Mouse (Mus musculus) gastrocnemius, postnatal 25 days (tissue): ENCODE results near the gene Zfp867. TPM values are rescaled to one million over a fixed set of nuclear protein-coding genes. Genes with fewer than 3 reads are reported as not detected.

Experiments used
- DNase-seq: peaks from one replicate; pipeline ENCODE4 v3.0.0; 2022
- long read RNA-seq, 2 experiments: library from polyadenylated mRNA; stranded (forward); transcript quantifications; one replicate each; pipeline ENCODE4 v2.0.0; 2021
- total RNA-seq, 2 experiments: library from RNA; stranded (reverse); gene quantifications; 1 replicate in 1 of 2; 2 replicates in 1 of 2; pipeline ENCODE4 v1.2.3; 2021

Gene Zfp867
- 1 to 10 TPM; 2.3 to 2.6 TPM for total RNA-seq
- long read RNA-seq, experiment 1, partial matches to known transcripts = 0 of 2 reads
- long read RNA-seq, experiment 1, other reads (novel, unspliced or antisense) = 2 of 2 reads
- long read RNA-seq, experiment 2, partial matches to known transcripts = 0 of 2 reads
- long read RNA-seq, experiment 2, other reads (novel, unspliced or antisense) = 1 of 2 reads

- peak; percentile 80 for DNase-seq
These were observed at the start of gene Zfp867 for GRCm38 (mm10) chr11:59472326-59472677. TSS of gene Zfp867 (minus strand) at chr11:59472474.

DNA sequence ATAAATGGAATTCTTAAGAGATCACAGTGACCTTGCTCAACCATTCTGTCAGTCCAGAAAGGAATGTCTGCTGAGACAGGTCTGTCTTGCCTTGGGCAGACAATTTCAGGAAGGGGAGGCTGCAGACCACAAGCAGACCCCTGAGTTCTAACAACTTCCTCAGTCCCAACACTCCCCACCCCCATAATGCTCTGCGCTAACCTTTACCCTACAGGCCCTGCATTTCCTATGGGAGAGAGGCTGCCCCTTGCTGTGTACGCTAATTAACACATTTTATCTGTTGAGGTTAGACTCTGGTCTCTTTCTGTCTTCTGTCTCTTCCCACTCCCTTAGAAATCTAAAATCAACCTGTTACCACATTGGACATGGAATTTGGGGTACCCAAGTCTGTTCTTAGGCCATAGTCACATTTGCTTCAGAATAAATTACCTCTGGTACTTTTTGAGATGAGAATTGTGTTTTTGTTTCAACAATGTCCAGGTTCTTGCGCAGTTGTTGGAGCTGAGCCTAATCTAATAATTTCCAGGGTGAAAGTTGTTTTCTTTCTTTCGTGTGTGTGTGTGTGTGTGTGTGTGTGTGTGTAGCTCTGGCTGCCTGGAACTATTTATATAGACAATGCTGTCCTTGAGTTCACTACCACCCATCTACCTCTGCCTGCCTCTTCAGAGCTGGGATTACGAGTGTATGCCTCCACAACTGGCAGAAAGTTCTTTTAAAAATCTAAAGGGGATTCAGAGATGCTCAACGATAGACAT is 47.6 kb upstream of the Zfp867 start:
- no peak for DNase-seq

GRCm38 (mm10) chr11:59518226-59518625 is 46.0 kb upstream of the Zfp867 start:
- DNase-seq = no peak

- DNase-seq = no peak
These were observed 45.2 kb upstream of the Zfp867 start for GRCm38 (mm10) chr11:59517441-59517840.

DNA sequence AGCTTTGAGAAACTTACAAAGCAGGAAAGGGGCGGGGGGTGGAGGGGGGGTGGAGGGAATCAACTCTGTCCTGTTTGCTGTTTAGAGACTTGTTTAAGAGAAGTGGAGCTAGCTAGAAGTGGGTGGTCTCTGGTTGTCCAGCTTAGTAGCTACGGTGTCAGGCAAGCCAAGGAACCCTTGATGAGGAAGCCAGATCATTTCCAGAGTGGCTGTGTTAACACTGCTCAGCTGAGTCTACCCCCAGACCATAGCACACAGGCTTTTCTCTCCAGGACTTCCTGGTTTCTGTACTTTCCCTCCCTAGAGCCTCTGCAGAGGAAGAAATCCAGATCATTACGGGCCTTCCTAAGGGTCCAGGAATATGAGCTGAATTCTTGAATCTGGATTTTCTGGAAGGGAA is 42.5 kb upstream of the Zfp867 start:
- DNase-seq = no peak

GRCm38 (mm10) chr11:59514381-59514780 is 42.1 kb upstream of the Zfp867 start:
- no peak for DNase-seq

DNA sequence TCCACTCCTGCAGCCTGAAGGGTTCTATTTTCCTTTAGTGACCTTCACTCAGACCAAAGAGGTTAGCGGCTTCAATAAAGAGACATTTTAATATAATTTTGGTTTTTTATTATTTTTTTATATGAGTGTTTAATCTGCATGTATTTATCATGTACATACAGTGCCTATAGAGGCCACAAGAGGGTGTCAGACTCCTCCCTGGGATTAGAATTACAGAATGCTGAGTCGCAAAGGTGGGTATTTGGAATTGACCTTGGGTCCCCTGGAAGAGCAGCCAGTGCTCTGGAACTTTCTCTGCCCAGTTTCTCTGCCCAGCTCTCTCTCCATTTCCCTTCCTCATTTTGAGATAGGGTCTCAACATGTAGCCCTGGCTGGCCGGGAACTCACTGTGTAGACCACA is 41.3 kb upstream of the Zfp867 start:
- no peak for DNase-seq

DNA sequence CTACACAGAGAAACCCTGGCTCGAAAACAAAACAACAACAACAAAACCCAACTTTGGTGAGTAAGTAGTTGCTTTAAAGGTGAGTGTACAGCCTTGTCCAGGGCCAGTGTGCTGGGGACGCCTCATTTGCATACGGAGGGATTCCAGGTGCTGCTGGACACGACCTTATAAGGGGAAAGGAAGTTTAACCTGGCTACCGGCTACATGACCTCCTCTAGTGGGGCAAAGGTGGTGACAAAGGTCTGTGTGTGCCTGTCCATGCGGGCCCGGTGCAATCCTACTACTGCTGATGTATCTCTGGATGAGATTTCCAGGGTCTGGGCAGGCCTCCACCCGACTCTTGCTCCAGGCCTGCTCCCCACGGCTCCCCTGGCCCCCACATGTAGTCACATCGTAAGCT is 40.5 kb upstream of the Zfp867 start:
- DNase-seq = no peak

DNA sequence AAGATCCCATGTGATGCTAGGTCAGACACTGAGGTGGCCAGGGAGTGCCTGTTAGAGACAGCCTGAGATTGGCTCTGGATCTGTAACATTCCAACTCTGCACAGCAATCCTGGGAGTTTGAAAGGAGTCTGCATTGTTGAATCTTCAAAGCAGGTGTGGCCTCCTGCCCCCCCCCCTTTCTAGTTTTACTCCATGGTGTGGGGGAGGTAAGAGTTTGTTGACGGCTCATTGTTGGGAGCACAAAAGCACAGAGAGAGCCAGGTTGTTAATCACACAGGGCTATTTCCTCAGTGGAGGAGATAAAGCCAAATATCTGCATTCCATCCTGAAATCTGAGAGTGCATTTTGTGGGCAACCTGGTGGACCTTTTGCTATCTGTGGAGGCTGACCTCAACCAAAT is 39.3 kb upstream of the Zfp867 start:
- no peak for DNase-seq

GRCm38 (mm10) chr11:59506713-59507074 is 34.4 kb upstream of the Zfp867 start:
- no peak for DNase-seq

- DNase-seq = peak; percentile 94
These were observed 33.8 kb upstream of the Zfp867 start for GRCm38 (mm10) chr11:59505839-59506712.

DNA sequence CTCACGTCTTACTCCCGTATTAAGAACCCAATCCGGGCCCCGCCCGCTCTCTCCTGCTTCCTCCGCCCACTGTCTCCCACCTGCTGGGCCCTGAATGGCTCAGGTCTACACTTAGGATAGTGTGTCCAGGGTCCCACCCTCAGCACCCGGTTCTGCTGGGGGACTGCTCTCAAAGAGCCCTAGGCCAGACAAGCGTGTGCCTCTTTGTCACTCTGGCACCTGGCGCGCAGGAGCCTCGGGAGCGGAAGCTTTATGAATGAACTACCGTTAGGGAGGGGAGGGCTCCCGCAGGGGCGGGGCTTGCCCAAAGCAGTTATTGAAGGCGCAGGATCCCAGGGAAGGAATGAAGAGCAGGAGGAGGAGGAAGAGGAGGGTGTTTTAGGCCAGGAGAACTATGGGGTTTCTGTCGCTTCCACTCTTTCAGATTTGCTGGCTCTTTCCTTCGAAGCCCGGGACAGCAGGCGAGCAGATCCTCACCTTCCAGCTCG is 33.1 kb upstream of the Zfp867 start:
- peak; percentile 13 for DNase-seq

- DNase-seq = no peak
These were observed 29.9 kb upstream of the Zfp867 start for GRCm38 (mm10) chr11:59501978-59502700.

- no peak for DNase-seq
These were observed 25.5 kb upstream of the Zfp867 start for GRCm38 (mm10) chr11:59497747-59498146.

DNA sequence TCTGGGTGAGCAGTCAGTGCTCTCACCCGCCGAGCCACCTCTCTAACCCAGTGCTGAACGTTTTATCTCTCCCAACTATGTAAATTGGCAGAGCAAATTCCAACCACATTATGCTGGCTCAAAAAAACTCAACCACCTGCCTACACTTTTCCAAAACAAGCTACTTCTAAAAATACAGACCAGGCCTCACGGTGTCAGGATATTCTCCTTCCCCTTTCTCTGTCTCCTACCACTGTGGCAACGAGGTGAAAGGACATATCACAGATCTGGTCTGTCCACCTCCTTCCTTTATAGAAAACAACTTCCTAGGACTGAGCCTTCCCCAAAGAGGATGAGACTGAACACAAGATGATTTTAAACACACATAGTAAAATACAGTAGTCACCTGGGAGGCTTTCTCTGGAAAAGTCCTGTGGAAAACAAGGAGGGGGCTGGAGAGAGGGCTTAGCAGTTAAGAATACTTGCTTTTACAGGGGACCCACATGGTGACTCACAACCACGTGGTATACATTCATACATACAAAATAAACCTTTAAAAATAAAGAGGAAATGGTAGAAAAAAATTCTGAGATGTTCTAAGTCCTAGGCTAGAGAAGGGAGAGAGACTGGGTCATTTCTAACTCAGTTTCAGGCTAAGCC is 24.5 kb upstream of the Zfp867 start:
- DNase-seq = no peak

DNA sequence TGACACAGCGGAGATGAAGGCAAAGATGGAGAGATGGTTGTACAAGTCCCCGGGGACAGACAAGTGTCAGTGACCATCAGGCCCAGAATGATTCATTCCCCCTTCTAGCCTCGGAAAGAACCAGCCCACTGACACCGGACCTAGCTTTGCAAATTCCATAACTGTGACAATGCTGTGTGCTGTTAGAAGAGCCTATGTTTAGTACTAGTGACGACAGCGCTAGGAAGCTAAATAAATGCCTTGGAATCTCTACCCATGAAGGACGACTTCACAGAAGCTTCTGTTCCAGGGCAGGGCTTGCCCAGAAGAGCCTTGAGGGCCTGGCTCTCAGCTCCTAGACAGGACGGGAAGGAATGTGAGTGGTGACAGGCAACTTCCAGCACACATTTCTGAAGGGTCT is 13.9 kb upstream of the Zfp867 start:
- no peak for DNase-seq

- DNase-seq = no peak
These were observed 13.4 kb upstream of the Zfp867 start for GRCm38 (mm10) chr11:59485641-59486040.

DNA sequence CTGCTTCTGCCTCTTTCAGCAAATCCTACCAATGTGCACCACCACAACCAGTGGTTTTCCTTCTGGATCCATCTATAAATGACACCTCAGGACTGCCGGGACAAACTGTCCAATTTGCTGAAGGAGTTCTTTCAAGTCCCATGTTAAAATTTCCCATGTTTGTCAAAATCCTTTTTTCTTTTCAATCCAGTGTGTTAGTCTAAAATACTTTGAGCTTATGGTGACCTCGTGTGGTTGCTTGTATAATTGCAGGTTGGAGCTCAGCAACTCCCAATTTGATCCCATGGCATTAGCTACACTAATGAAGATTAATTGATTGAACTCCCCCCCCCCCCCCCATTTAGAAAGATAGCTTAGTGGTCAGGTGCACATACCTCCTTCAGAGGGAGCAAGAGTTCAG is 10.9 kb upstream of the Zfp867 start:
- DNase-seq = no peak

- no peak for DNase-seq
These were observed 5.0 kb upstream of the Zfp867 start for GRCm38 (mm10) chr11:59477240-59477639.

GRCm38 (mm10) chr11:59471413-59472325 is 605 bp downstream of the Zfp867 start:
- DNase-seq = no peak

- DNase-seq = no peak
These were observed 11.8 kb downstream of the Zfp867 start for GRCm38 (mm10) chr11:59460459-59460858.
